Mouse (Mus musculus) limb, embryonic 15.5 days (tissue): ENCODE results near the gene Gtf2h5. TPM values are rescaled to one million over a fixed set of nuclear protein-coding genes. Genes with fewer than 3 reads are reported as not detected.

Source experiments
- ATAC-seq: fragments of 200-750 bp; cut with Nextera tagmentation; 2 replicates; pipeline ENCODE4 v1.8.0; 2017; ENCODE audit warnings: low read depth, moderate TSS enrichment; ENCODE audit not compliant: insufficient number of reproducible peaks, low FRiP score, low TSS enrichment
- H3K27ac ChIP-seq: fragments of 300-500 bp; sonication (generic); 2 replicates; pipeline ENCODE4 v1.5.1; 2015; ENCODE audit warnings: moderate library complexity, mild to moderate bottlenecking, inconsistent platforms
- H3K27me3 ChIP-seq: fragments of 300-500 bp; sonication (generic); 2 replicates; pipeline ENCODE4 v1.6.1; 2015; ENCODE audit warnings: inconsistent platforms
- H3K36me3 ChIP-seq: fragments of 300-500 bp; sonication (generic); 2 replicates; pipeline ENCODE4 v1.6.1; 2015; ENCODE audit warnings: inconsistent platforms
- H3K4me1 ChIP-seq: fragments of 300-500 bp; sonication (generic); 2 replicates; pipeline ENCODE4 v1.6.1; 2015; ENCODE audit warnings: inconsistent platforms
- H3K4me2 ChIP-seq: fragments of 300-500 bp; sonication (generic); 2 replicates; pipeline ENCODE4 v1.6.1; 2015; ENCODE audit warnings: mild to moderate bottlenecking, inconsistent platforms
- H3K4me3 ChIP-seq: fragments of 300-500 bp; sonication (generic); 2 replicates; pipeline ENCODE4 v1.5.1; 2015; ENCODE audit warnings: mild to moderate bottlenecking, inconsistent platforms
- H3K9ac ChIP-seq: fragments of 300-500 bp; sonication (generic); 2 replicates; pipeline ENCODE4 v1.6.1; 2015; ENCODE audit warnings: inconsistent platforms
- H3K9me3 ChIP-seq: fragments of 300-500 bp; sonication (generic); 2 replicates; pipeline ENCODE4 v1.6.1; 2016; ENCODE audit warnings: inconsistent platforms
- WGBS: fragments of 180-500 bp; shearing (Covaris S2); methylation state at CpG from one replicate; pipeline ENCODE4 v1.1.7; 2015; 5-methylcytosine and 5-hydroxymethylcytosine counted together
- polyA plus RNA-seq: library from polyadenylated mRNA; unstranded; fragments of >200 nt; fragmentation: Nextera tagmentation; extraction: Ambion mirVana; gene quantifications from 2 replicates; pipeline ENCODE4 v1.2.1, GENCODE M21; 2015

Gene Gtf2h5
- polyA plus RNA-seq, 1 experiment from 2014 or later = 167 TPM

- H3K27me3 ChIP-seq = no peaks in the 10 kb centered on the region
- H3K4me3 ChIP-seq = no peak overlapping the region
- H3K36me3 ChIP-seq = peaks cover 32% of the 10 kb centered on the region
- 30% methylated on average over 7 of the region's 7 CpGs for WGBS
- 0 out of 2 replicates have a peak, but pooled peaks cover 2% of the 10 kb centered on the region for H3K4me1 ChIP-seq
- H3K4me2 ChIP-seq = no peak overlapping the region
- ATAC-seq = no peak
- H3K9me3 ChIP-seq = no peaks in the 10 kb centered on the region
- no peak overlapping the region for H3K27ac ChIP-seq
- H3K9ac ChIP-seq = no peak overlapping the region
Observed at GRCm38 (mm10) chr17:6073405-6073804, 6.2 kb upstream of the Gtf2h5 start.

DNA sequence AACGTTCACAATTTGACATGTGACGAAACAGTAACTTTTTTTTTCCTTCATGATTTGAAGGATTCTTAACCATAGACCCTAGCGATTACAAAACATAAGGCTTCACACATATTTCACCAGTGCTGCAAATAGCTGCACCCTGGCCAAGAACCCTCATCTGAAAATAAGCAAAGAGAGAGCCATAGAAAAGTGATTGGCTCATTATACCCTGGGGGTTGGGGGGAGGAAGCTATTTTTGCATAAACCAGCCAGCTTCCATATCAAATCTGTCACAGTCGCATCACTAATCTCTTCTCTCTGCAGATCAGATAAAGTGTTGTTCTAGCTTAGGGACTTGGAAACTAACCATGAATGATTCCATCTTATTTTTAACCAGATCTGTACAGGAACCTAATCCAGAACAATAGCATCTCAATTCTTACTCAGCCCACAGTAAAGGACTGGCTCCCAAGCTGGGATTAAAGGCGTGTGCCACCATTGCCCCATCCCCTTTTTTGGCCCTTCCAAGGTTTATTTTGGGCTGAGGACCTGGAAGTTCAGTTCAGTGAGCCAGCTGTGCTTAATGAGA lies 3.8 kb downstream of the Gtf2h5 start:
- no peak overlapping the region for H3K27ac ChIP-seq
- no peak for ATAC-seq
- H3K9me3 ChIP-seq = no peaks in the 10 kb centered on the region
- peaks cover 41% of the 10 kb centered on the region for H3K36me3 ChIP-seq
- no peak overlapping the region for H3K9ac ChIP-seq
- peaks cover 14% of the 10 kb centered on the region; the same call in 1 of the 2 replicates for H3K4me1 ChIP-seq
- 91% methylated on average over 5 of the region's 5 CpGs for WGBS
- no peak overlapping the region for H3K4me3 ChIP-seq
- H3K4me2 ChIP-seq = no peak overlapping the region
- H3K27me3 ChIP-seq = no peaks in the 10 kb centered on the region

DNA sequence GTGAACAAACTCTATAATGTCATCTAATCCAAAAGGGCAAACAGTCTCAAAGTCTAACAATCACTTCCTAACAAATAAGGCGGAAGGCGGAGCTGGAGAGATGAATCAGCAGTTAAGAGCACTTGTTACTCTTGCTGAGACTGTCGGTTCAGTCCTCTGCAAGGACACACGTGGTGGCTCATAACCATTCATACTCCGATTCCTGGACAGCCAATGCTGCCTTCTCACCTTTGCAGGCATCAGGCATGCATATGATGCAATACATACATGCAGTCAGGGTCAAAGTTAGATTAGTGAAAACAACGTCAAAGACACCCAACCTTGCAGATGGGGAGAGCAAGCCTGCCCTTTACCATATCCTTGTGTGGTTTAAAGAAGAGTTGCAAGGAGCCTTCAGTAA lies 12.0 kb downstream of the Gtf2h5 start:
- Histone ChIP-seq H3K9ac (no peak overlapping the region), H3K4me2 (no peak overlapping the region), H3K27me3 (no peaks in the 10 kb centered on the region), H3K36me3 (peaks cover 21% of the 10 kb centered on the region), H3K9me3 (no peaks in the 10 kb centered on the region), H3K4me1 (no peaks in the 10 kb centered on the region), H3K27ac (no peak overlapping the region), H3K4me3 (no peak overlapping the region)
- WGBS = 88% methylated on average over 6 of the region's 6 CpGs
- no peak for ATAC-seq

DNA sequence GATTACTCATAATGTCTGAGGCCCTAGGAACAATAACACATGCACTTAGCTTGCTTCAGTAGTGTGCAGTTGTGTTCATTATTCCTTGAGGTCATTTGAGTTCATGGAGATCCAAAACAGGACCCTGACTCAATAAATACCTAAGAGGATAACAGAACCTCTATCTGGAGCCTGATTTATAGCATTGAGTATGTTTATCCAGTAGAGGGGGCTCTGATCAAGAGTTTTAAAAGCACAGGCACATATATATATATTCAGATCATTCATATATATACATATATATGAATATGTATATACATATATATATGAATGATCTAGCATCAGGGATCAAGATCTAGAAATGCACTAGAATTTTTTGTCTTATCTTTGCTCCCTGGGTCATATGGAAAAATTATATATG lies 16.0 kb downstream of the Gtf2h5 start:
- ATAC-seq = no peak
- Histone ChIP-seq H3K4me2 (no peak overlapping the region), H3K36me3 (peaks cover 9% of the 10 kb centered on the region; the same call in 1 of the 2 replicates), H3K9ac (no peak overlapping the region), H3K9me3 (no peaks in the 10 kb centered on the region), H3K4me1 (no peaks in the 10 kb centered on the region), H3K27me3 (no peaks in the 10 kb centered on the region), H3K27ac (no peak overlapping the region), H3K4me3 (no peak overlapping the region)

- WGBS = 25% methylated on average over 4 of the region's 4 CpGs
Observed at GRCm38 (mm10) chr17:6097884-6098283, 18.3 kb downstream of the Gtf2h5 start.

GRCm38 (mm10) chr17:6102287-6102686 lies 22.7 kb downstream of the Gtf2h5 start:
- 84% methylated on average over 3 of the region's 3 CpGs for WGBS
- no peaks in the 10 kb centered on the region for H3K4me1 ChIP-seq
- no peak overlapping the region for H3K4me3 ChIP-seq
- no peaks in the 10 kb centered on the region for H3K9me3 ChIP-seq
- no peak overlapping the region for H3K27ac ChIP-seq
- no peak for ATAC-seq
- no peak overlapping the region for H3K4me2 ChIP-seq
- H3K36me3 ChIP-seq = no peaks in the 10 kb centered on the region
- no peak overlapping the region for H3K9ac ChIP-seq
- no peaks in the 10 kb centered on the region for H3K27me3 ChIP-seq

More at GRCm38 (mm10) chr17:6097884-6098283, 18.3 kb downstream of the Gtf2h5 start:
- ATAC-seq = no peak
- Histone ChIP-seq H3K27me3 (no peaks in the 10 kb centered on the region), H3K4me1 (no peaks in the 10 kb centered on the region), H3K27ac (no peak overlapping the region), H3K9ac (no peak overlapping the region), H3K36me3 (no peaks in the 10 kb centered on the region), H3K4me3 (no peak overlapping the region), H3K9me3 (no peaks in the 10 kb centered on the region), H3K4me2 (no peak overlapping the region)

- Histone ChIP-seq H3K27ac (no peak overlapping the region), H3K4me2 (no peak overlapping the region), H3K9me3 (no peaks in the 10 kb centered on the region), H3K4me3 (no peak overlapping the region), H3K36me3 (no peaks in the 10 kb centered on the region), H3K9ac (no peak overlapping the region), H3K27me3 (no peaks in the 10 kb centered on the region), H3K4me1 (peaks cover 12% of the 10 kb centered on the region)
- WGBS = 80% methylated on average over 6 of the region's 6 CpGs
- ATAC-seq = no peak
Observed at GRCm38 (mm10) chr17:6103566-6103965, 24.0 kb downstream of the Gtf2h5 start.

GRCm38 (mm10) chr17:6106361-6107014 lies 26.9 kb downstream of the Gtf2h5 start, which contains the start of gene Tulp4:
Gene Tulp4 (plus strand): TSS chr17:6106437.
- H3K4me1 ChIP-seq = peaks cover 18% of the 10 kb centered on the region
- WGBS = under 1% methylated on average over 50 of the region's 76 CpGs
- peak within 1 kb of the TSS; percentile 94 for H3K9ac ChIP-seq
- H3K36me3 ChIP-seq = 0 out of 2 replicates have a peak, but pooled peaks cover 9% of the 10 kb centered on the region
- ATAC-seq = peak; percentile 93
- peak within 1 kb of the TSS; percentile 95 for H3K27ac ChIP-seq
- H3K4me2 ChIP-seq = peak within 1 kb of the TSS; percentile 67
- H3K9me3 ChIP-seq = no peaks in the 10 kb centered on the region
- peak within 1 kb of the TSS; percentile 91 for H3K4me3 ChIP-seq
- no peaks in the 10 kb centered on the region for H3K27me3 ChIP-seq

GRCm38 (mm10) chr17:6107015-6107601 lies 27.5 kb downstream of the Gtf2h5 start:
- H3K27me3 ChIP-seq = no peaks in the 10 kb centered on the region
- peaks cover 18% of the 10 kb centered on the region for H3K4me1 ChIP-seq
- 0 out of 2 replicates have a peak, but pooled peaks have one; percentile 37 for ATAC-seq
- peak overlapping the region; percentile 67 for H3K4me2 ChIP-seq
- peak overlapping the region; percentile 91 for H3K4me3 ChIP-seq
- 0 out of 2 replicates have a peak, but pooled peaks cover 9% of the 10 kb centered on the region for H3K36me3 ChIP-seq
- peak overlapping the region; percentile 94 for H3K9ac ChIP-seq
- WGBS = under 1% methylated on average over 45 of the region's 50 CpGs
- H3K9me3 ChIP-seq = no peaks in the 10 kb centered on the region
- H3K27ac ChIP-seq = peak overlapping the region; percentile 95

DNA sequence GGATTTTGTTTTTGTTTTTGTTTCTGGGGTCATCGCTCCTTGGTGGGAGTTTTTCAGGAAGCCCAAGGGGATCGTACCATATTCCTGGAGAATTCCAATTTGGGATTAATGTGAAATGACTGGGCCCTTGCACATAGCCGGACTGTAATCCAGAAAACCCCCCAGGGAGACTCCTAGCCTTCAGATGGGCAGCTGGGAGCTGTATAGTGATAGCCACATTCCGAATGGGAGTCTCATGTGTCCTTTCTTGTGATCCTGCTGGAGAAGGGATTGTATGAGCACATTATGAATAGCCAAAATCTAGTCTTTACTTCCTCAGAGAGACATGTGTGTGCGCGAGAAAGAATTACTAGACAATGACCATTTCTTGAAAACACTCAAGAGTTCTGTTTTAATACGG lies 28.6 kb downstream of the Gtf2h5 start:
- no peak for ATAC-seq
- Histone ChIP-seq H3K27me3 (no peaks in the 10 kb centered on the region), H3K27ac (0 out of 2 replicates have a peak overlapping the region, but pooled peaks have one; percentile 95), H3K36me3 (0 out of 2 replicates have a peak, but pooled peaks cover 9% of the 10 kb centered on the region), H3K9me3 (no peaks in the 10 kb centered on the region), H3K4me3 (peak overlapping the region; percentile 91), H3K9ac (no peak overlapping the region), H3K4me1 (peaks cover 18% of the 10 kb centered on the region), H3K4me2 (peak overlapping the region; percentile 67)
- WGBS = 41% methylated on average over 7 of the region's 7 CpGs

DNA sequence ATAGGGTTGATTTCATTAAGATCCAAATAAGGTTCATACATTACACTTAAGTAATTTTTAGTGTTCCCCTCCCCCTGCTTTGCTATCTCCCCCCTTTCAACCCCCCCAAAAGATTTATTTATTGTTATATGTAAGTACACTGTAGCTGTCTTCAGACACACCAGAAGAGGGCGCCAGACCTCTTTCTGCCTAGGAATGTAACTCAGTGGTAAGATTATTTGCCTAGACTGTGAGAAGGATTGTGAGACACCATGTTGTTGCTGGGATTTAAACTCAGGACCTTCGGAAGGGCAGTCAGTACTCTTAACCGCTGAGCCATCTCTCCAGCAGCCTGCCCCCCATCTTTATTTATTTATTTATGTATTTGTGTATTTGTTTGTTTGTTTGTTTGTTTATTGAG lies 31.4 kb downstream of the Gtf2h5 start:
- 84% methylated on average over 3 of the region's 3 CpGs for WGBS
- Histone ChIP-seq H3K27ac (no peak overlapping the region; the same call in 1 of the 2 replicates), H3K4me1 (peaks cover 18% of the 10 kb centered on the region), H3K4me2 (no peak overlapping the region), H3K9ac (no peak overlapping the region), H3K27me3 (no peaks in the 10 kb centered on the region), H3K9me3 (no peaks in the 10 kb centered on the region), H3K4me3 (no peak overlapping the region), H3K36me3 (0 out of 2 replicates have a peak, but pooled peaks cover 9% of the 10 kb centered on the region)
- ATAC-seq = no peak

- WGBS = 78% methylated on average over 6 of the region's 6 CpGs
Observed at GRCm38 (mm10) chr17:6113653-6114052, 34.1 kb downstream of the Gtf2h5 start.

More at GRCm38 (mm10) chr17:6113653-6114052, 34.1 kb downstream of the Gtf2h5 start:
- Histone ChIP-seq H3K36me3 (peaks cover 9% of the 10 kb centered on the region; the same call in 1 of the 2 replicates), H3K27ac (no peak overlapping the region), H3K9me3 (no peaks in the 10 kb centered on the region), H3K4me2 (no peak overlapping the region), H3K4me3 (no peak overlapping the region), H3K9ac (no peak overlapping the region), H3K4me1 (peaks cover 11% of the 10 kb centered on the region), H3K27me3 (no peaks in the 10 kb centered on the region)
- no peak for ATAC-seq
